Comparison of ENCODE assay signal across 21 mouse cellular contexts in the genomic region with DNA sequence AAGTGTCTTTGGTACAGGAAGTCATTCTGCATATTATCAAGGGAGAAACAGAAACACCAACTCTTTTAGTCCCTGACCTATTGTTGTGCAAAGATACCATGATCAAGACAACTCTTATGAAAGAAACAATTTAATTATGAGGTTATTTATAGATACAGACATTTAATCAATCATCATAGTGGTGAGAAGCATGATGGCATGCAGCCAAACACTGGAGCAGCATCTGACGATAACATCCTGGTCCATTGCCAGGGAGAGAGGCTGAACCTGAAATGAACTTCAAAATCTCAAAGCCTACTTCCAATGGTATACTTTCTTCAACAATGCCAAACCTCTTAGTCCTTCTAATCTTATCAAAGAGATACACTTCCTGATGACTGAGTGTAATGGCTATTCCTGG.
DNase-seq lines count a peak whose midpoint lies in the region; TF ChIP-seq lines count a peak whose summit lies in the region.
"Had no signal": no experiment of that assay in that cellular context is flagged by ENCODE, and none has a peak within 500 bp of the region (broad histone marks: within the 10 kb centered on the region; RNA-seq: fewer than 3 reads in every experiment).

No protein-coding gene starts in this region.

- no peak for TF ChIP-seq RAD21 in MEL (IDR thresholded peaks at IDR 0.05; ENCODE audit: low read depth, low read length)

- H3K27me3 ChIP-seq in MEL (ENCODE audit: control insufficient read depth in 1 of 2, insufficient read depth in 2 of 2, low read length in 2 of 2) = no peaks in the 10 kb centered on the region
- no peaks in the 10 kb centered on the region for H3K27me3 ChIP-seq in midbrain, embryonic 10.5 days (ENCODE audit: low read depth, poor library complexity, severe bottlenecking)
- H3K27me3 ChIP-seq: embryonic facial prominence, embryonic 12.5 days; embryonic facial prominence, embryonic 15.5 days; hindbrain, embryonic 13.5 days; intestine, embryonic 15.5 days; Patski had no signal

- H3K36me3 ChIP-seq in MEL (ENCODE audit: control insufficient read depth in 1 of 2, insufficient read depth in 2 of 2, low read length in 2 of 2) = peaks cover 0 to 2% of the 10 kb centered on the region in 2 experiments; a peak in 2 of 4 replicates
- H3K36me3 ChIP-seq in midbrain, embryonic 10.5 days = no peaks in the 10 kb centered on the region
- H3K36me3 ChIP-seq: embryonic facial prominence, embryonic 12.5 days; embryonic facial prominence, embryonic 15.5 days; hindbrain, embryonic 10.5 days; hindbrain, embryonic 13.5 days; intestine, embryonic 15.5 days had no signal

- peak; percentile 3 for DNase-seq in left cerebral cortex, postnatal 4 days
- no peak for DNase-seq in left cerebral cortex, adult 9 months (ENCODE audit: low spot score in 2 of 2)
- peak; percentile 56 for DNase-seq in MEL (ENCODE audit: low read depth, low spot score)
- DNase-seq in NIH3T3 (ENCODE audit: low read depth) = peak; percentile 1
- DNase-seq in heart, postnatal 14 days = no peak
- DNase-seq in midbrain, embryonic 10.5 days (ENCODE audit: low spot score) = no peak
- DNase-seq: adrenal gland, adult 2 months; adrenal gland, postnatal 25 days; cerebellum, adult 18-20 months; cerebellum, postnatal 25 days; forebrain, postnatal 0 days; gastrocnemius, adult 2 months; gastrocnemius, postnatal 14 days; heart, adult 11 months; heart, postnatal 36 days had no signal

- TF ChIP-seq EP300 in MEL (IDR thresholded peaks at IDR 0.05; ENCODE audit: low read depth in 1 of 2, low read length in 2 of 2) = peak; percentile 40 to 47; a peak in 3 of 4 replicates

- no peaks in the 10 kb centered on the region for H3K9me3 ChIP-seq in MEL (replicated peaks; ENCODE audit: insufficient read depth, low read length)
- no peaks in the 10 kb centered on the region for H3K9me3 ChIP-seq in midbrain, embryonic 10.5 days (replicated peaks)
- H3K9me3 ChIP-seq: embryonic facial prominence, embryonic 12.5 days; embryonic facial prominence, embryonic 15.5 days; hindbrain, embryonic 10.5 days; hindbrain, embryonic 13.5 days; intestine, embryonic 15.5 days had no signal

- no peaks in the 10 kb centered on the region; a peak in 1 of 4 replicates for H3K4me1 ChIP-seq in MEL (ENCODE audit: control insufficient read depth in 1 of 2, insufficient read depth in 2 of 2, low read length in 2 of 2)
- H3K4me1 ChIP-seq in midbrain, embryonic 10.5 days = no peaks in the 10 kb centered on the region
- H3K4me1 ChIP-seq: embryonic facial prominence, embryonic 12.5 days; embryonic facial prominence, embryonic 15.5 days; hindbrain, embryonic 10.5 days; hindbrain, embryonic 13.5 days; intestine, embryonic 15.5 days had no signal

- no peak for TF ChIP-seq POLR2A in MEL (IDR thresholded peaks at IDR 0.05; ENCODE audit: control insufficient read depth in 1 of 2, insufficient read depth in 1 of 2, low read depth in 1 of 2, low read length in 2 of 2, poor library complexity in 1 of 2)

- intact Hi-C loops in left cerebral cortex, postnatal 4 days (cut with DNase I) = no loop called here
- intact Hi-C loops in heart, postnatal 14 days (cut with DNase I) = no loop called here

- H3K27ac ChIP-seq in MEL (ENCODE audit: control insufficient read depth, low read depth, low read length) = no peak overlapping the region
- H3K27ac ChIP-seq in midbrain, embryonic 10.5 days (replicated peaks) = no peak overlapping the region
- H3K27ac ChIP-seq: embryonic facial prominence, embryonic 12.5 days; embryonic facial prominence, embryonic 15.5 days; gastrocnemius, adult 2 months; hindbrain, embryonic 10.5 days; hindbrain, embryonic 13.5 days; intestine, embryonic 15.5 days had no signal

- H3K79me2 ChIP-seq in MEL (ENCODE audit: control insufficient read depth, insufficient read depth, low read length, poor library complexity) = no peaks in the 10 kb centered on the region

- no peak overlapping the region for H3K4me3 ChIP-seq in MEL (ENCODE audit: control insufficient read depth in 1 of 2, insufficient read depth in 1 of 2, low read depth in 2 of 2, low read length in 2 of 2)
- no peak overlapping the region for H3K4me3 ChIP-seq in midbrain, embryonic 10.5 days
- H3K4me3 ChIP-seq: embryonic facial prominence, embryonic 12.5 days; embryonic facial prominence, embryonic 15.5 days; gastrocnemius, adult 2 months; hindbrain, embryonic 10.5 days; hindbrain, embryonic 13.5 days; intestine, embryonic 15.5 days had no signal

- 95% methylated on average over 1 of the region's 1 CpGs for WGBS in midbrain, embryonic 10.5 days

- no peak overlapping the region for H3K9ac ChIP-seq in MEL (ENCODE audit: control insufficient read depth, low read depth, low read length, poor library complexity, severe bottlenecking)
- H3K9ac ChIP-seq: embryonic facial prominence, embryonic 12.5 days; embryonic facial prominence, embryonic 15.5 days; forebrain, postnatal 0 days; hindbrain, embryonic 13.5 days; intestine, embryonic 15.5 days had no signal

- TF ChIP-seq CTCF in MEL (IDR thresholded peaks at IDR 0.05 in 2 of 3, conservative IDR thresholded peaks at IDR 0.05 in 1 of 3; ENCODE audit: control insufficient read depth in 1 of 3, insufficient read depth in 1 of 3, low read depth in 2 of 3, low read length in 3 of 3, poor library complexity in 1 of 3, severe bottlenecking in 1 of 3) = no peak

TF ChIP-seq in MEL, 35 proteins besides CTCF, POLR2A, EP300 and RAD21:
- TF ChIP-seq HCFC1 (IDR thresholded peaks at IDR 0.05; ENCODE audit: low read depth, low read length) (no peak), RCOR1 (IDR thresholded peaks at IDR 0.05; ENCODE audit: low read depth, low read length) (peak; percentile 29; the same call in 1 of the 2 replicates), ZNF384 (IDR thresholded peaks at IDR 0.05; ENCODE audit: low read depth, low read length) (no peak), GATA1 (IDR thresholded peaks at IDR 0.05; ENCODE audit: low read depth, low read length) (peak; percentile 33; the same call in 1 of the 2 replicates), TCF12 (IDR thresholded peaks at IDR 0.05; ENCODE audit: low read depth, low read length) (0 out of 2 replicates have a peak, but pooled peaks have one; percentile 17), MEF2A (IDR thresholded peaks at IDR 0.05; ENCODE audit: extremely low read depth, insufficient replicate concordance, low read depth, low read length, poor library complexity, severe bottlenecking) (peak; percentile 89; the same call in 1 of the 2 replicates)

Comparison
In these comparisons a context has a peak if more than half of its experiments do, and no peak if none do; other contexts are left out.
1. DNase-seq: peak in left cerebral cortex, postnatal 4 days (single experiment), MEL (single experiment) and NIH3T3 (single experiment); none in left cerebral cortex, adult 9 months (0 of 2), heart, postnatal 14 days (0 of 2) and midbrain, embryonic 10.5 days (single experiment).